Mouse (Mus musculus) 3134 (cell line): ENCODE measurements around the gene Socs1.
"Not testable (repeated sequence)": the region's sequence is repeated elsewhere in the genome, so short reads cannot be mapped to it uniquely, and the experiment has no call there.

Source experiments
- DNase-seq: peaks from one replicate; pipeline ENCODE4 v3.0.0-alpha.2; 2011; ENCODE audit warnings: low spot score; ENCODE audit not compliant: insufficient read length; ENCODE audit errors: extremely low read depth

Socs1 gene

GRCm38 (mm10) chr16:10785371-10786231 lies at the start of gene Socs1:
Gene Socs1, minus strand, starts transcription at chr16:10785536.
- DNase-seq, result peak; percentile 97

GRCm38 (mm10) chr16:10834542-10834910 lies 49.2 kb upstream of the Socs1 start:
- no peak for DNase-seq

GRCm38 (mm10) chr16:10828461-10828805 lies 43.1 kb upstream of the Socs1 start:
- no peak for DNase-seq

GRCm38 (mm10) chr16:10827766-10828460 lies 42.6 kb upstream of the Socs1 start:
- DNase-seq, result no peak

GRCm38 (mm10) chr16:10827269-10827668 lies 41.9 kb upstream of the Socs1 start:
- no peak for DNase-seq

DNA sequence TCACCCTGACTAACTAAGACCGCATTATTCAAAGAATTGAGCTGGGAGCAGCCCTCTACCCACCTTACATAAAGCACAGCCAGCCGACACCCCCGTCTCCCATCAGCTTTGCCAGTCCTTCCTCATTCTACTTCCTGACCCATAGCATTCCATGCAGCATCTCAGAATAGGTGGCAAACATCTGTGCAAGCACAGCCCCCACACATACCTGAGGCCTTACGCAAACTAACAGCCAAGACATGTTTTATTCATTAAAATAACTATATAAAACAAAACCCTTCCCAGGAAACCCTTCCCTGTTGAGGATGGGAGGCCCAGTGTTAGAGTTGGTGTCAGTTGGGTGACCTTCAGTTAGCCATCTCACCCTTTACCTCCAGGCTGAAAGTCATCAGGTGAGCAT lies 40.5 kb upstream of the Socs1 start:
- no peak for DNase-seq

GRCm38 (mm10) chr16:10824536-10824935 lies 39.2 kb upstream of the Socs1 start:
- DNase-seq, result peak; percentile 51

GRCm38 (mm10) chr16:10821387-10821786 lies 36.1 kb upstream of the Socs1 start:
- DNase-seq, result no peak

DNA sequence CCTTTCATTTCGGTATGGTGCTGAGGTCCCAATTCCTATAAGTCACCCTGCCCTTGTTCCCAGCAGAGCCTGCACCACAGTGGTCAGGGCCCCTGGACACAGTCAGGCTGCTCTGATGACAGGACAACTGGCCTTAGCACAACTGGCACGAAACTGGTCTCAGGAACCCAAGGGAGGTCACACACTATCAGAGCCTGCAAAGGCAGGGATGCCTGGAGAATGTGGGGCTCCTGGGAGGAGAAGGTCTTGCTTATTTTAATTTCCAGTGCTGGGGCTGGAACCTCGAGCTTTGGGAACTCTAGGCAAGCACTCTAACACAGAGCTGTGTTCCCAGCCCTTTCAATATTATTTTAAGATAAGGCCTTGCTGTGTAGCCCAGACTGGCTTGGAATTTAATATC lies 34.6 kb upstream of the Socs1 start:
- DNase-seq, result no peak

DNA sequence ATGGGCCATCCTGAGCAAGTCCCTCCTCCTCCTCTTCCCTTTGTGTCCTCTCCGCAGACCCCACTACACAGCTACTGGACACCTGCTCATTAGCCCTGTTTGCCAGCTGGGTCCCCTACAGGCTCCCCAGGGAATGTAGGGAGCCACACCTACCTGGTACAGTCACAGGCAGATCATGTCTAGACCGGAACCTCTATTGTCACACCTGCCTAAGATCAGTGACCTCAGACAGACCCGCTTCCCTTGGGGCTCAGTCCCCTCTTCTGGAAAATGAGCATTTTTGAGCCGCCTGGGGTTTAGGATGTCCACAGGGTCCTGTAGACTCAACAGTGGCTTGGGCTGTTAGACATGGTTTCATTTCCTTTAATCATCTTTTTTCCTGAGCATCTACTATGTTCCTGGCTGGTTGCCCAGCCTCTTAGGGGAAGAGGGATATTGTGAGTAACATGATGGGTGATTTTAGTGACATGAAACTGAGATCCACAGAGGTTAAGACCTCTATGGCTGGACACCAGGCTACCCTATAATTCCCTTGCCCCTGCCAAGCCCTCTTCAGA lies 33.3 kb upstream of the Socs1 start:
- no peak for DNase-seq

DNA sequence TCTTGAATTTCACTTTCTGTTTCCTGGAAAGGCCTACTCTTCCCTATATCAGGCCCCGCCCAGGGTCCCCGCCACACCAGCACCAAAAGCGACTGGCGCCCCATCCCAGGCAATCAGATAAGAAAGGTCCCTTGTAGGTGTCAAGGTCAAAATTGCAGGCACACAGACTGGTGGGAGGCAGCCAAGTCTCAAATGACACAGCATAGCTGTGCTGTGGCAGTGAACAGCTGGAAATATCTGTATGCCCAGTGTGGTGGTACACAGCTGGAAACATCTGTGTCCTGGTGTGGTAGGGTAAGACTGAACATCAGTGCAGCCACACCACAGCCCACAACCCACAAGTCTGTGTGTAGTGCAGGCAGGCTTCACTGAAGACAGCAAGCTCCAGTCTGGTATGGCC lies 29.5 kb upstream of the Socs1 start:
- DNase-seq, result peak; percentile 42

GRCm38 (mm10) chr16:10813726-10814125 lies 28.4 kb upstream of the Socs1 start:
- DNase-seq, result no peak

GRCm38 (mm10) chr16:10812865-10813371 lies 27.6 kb upstream of the Socs1 start, which contains the start of gene Gm11172:
Gene Gm11172, plus strand, starts transcription at chr16:10812915.
- no peak for DNase-seq

DNA sequence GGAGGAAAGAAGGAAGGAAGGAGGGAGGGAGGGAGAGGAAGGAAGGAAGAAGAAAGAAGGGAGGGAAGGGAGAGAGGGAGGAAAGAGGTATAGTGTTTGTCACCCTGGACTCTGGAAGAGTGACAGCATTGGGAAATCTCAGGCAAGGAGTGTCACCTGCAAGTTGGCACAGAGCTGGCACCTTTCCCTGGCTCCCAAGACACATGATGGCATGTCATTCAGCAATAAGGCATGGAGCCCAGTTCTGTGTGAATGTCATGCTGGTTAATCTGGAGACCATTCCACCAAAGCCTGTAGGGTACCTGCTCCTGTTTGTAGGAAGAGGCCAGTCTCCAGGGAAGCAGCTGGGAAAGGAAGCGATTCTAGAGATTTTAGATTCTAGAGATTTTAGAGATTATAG lies 25.0 kb upstream of the Socs1 start:
- DNase-seq, result no peak

- DNase-seq, result no peak
Measured at GRCm38 (mm10) chr16:10805789-10806527, 20.6 kb upstream of the Socs1 start, which contains the start of gene Prm1. Gene Prm1, minus strand, starts transcription at chr16:10805839.

- DNase-seq, result not testable (repeated sequence)
Measured at GRCm38 (mm10) chr16:10802420-10802819, 17.1 kb upstream of the Socs1 start.

DNA sequence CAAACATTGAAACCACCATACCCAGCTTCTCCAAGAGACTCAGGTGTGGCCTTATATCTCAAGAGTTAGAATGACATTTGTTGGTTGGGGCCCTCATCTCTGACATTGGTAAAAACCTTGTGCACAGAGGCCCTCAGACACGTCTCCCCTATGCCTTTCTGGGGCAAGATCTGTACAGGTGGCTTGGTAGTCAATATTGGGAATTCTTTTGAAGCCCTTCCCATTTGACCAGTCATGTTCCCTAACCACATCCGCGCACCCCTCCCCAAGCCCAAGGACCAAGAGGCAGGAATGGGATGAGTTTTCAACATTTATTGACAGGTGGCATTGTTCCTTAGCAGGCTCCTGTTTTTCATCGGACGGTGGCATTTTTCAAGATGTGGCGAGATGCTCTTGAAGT lies 10.7 kb upstream of the Socs1 start, which contains the start of gene Prm2:
Gene Prm2 (minus strand): TSS at position 101 of the 400 bp plus-strand sequence.
- DNase-seq, result no peak

DNA sequence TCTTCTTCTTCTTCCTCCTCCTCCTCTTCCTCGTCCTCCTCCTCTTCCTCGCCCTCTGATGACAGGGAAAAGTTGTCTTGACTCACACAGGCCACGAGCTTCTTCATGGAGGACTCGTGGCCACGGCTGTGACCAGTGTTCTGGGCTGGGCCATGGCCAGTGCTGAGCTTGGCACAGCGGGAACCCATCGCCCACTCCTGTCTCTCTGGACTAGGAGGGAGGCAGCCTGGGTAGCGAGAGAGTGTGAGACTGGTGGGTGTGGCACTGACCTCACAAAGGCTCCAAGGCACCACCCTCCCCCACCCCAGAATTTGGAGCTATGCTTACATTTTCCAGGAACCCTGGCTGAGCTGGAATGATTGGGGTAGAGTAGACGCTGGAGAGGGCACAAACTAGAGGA lies 5.4 kb upstream of the Socs1 start, which contains the start of gene Prm3:
Gene Prm3 (minus strand): TSS at position 213 of the 400 bp plus-strand sequence.
- DNase-seq, result no peak

GRCm38 (mm10) chr16:10788866-10789265 lies 3.5 kb upstream of the Socs1 start:
- DNase-seq, result no peak

DNA sequence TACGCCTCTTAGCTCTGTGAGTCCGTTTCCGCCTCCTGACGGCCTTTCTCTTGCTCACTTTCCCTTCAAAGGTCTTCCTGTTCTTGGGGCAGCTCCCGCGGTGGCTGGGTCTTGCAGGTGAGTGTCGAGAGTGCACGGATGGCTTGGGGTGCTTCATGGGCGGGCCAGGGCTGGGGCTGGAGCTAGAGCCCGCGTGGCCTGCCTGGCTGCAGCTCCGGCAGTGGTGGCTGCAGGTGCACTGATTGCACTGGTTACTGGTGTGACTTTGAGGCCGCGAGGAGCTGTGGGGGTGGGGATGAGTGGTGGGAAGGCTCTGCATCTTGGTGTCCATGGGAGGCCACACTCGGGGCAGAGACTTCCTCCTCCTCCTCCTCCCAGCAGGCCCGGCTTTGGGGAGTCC lies 2.9 kb upstream of the Socs1 start, which contains the start of gene Tnp2:
Gene Tnp2 (minus strand): TSS at position 390 of the 400 bp plus-strand sequence.
- DNase-seq, result no peak
